Mouse (Mus musculus): ENCODE results near the gene Akap7.
A peak's percentile ranks its signal among the peaks of the same experiment; 100 is the strongest.

Gene Akap7

DNA sequence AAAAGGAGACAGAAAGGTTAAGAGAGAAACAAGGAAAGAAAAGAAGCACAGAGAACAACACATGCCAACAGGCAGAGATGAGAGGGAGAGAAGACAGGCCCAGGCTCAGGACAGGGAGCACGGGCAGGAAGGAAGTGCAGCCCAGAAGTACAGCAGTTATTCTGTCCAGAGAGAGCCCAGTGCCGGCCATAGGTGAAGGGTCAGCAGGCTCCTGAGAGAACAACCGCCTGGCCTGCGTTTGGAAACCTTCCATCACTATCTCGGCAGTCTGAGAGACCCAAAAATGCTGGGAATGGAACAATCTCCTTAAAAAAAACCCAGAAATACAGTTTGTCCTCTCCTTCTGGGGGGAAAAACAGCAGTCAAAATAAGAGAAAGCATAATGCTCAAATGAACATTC lies 50.2 kb downstream of the Akap7 start:
- no peak for DNase-seq (ENCODE audit: low read depth, low spot score)

- no peak for DNase-seq (ENCODE audit: low read depth, low spot score)
Observed at GRCm38 (mm10) chr10:25253474-25253873, 54.2 kb downstream of the Akap7 start.

DNA sequence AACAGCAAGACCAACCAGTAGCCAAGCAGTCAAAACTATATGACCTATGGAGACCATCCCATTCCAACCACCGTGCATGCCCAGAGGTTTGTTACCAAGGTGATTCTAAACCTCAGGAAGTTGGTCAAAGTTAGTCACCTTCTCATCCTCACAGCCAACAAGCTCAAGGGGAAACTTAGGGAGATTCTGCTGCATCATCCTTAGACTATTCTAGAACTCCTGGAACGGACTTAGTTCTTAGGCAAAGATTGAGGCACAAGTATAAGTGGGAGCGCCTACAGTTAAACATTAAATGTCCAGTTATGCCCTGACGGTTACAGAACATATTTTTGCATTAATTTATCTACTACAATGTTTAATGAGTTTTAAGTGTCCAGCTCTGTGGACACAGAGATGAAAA lies 54.7 kb downstream of the Akap7 start:
- DNase-seq (ENCODE audit: low read depth, low spot score), result no peak

DNA sequence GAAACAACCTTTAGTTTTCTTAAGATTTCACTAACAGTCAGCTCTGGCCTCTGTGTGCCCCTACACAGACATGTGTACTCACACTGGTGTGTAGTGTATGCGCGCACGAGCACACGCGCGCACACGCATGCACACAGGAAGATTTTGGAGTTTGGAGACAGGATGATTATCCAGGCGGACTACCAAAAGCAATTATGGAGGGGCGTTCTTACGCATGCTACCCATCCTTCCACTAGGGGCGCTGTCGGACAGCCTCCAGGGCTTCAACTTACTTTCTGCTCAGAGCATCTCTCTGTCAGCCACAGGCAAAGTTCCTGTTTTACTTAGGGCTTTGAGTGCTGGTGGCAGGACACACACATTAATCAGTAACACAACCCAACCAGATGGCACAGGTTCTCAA lies 57.6 kb downstream of the Akap7 start:
- peak; percentile 88 for DNase-seq (ENCODE audit: low read depth, low spot score)

DNA sequence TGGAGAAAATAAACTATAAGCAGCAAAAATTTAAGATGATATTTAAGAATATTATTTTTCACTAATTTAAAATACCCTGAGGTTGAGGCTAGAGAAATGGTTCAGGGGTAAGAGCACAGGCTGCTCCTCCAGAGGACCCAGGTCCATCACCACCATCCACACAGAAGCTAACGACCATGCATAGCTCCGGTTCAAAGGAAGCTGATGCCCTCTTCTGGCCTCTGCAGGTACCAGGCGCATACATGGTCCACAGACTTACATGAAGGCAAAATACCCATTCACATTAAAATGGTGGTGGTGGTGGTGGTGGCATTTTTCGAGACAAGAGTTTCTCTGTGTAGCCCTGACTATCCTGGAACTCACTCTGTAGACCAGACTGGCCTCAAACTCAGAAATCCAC lies 61.5 kb downstream of the Akap7 start:
- peak; percentile 46 for DNase-seq (ENCODE audit: low read depth, low spot score)

GRCm38 (mm10) chr10:25239156-25239555 lies 68.5 kb downstream of the Akap7 start:
- DNase-seq (ENCODE audit: low read depth, low spot score), result peak; percentile 80

- no peak for DNase-seq (ENCODE audit: low read depth, low spot score)
Observed at GRCm38 (mm10) chr10:25234080-25234479, 73.6 kb downstream of the Akap7 start.

GRCm38 (mm10) chr10:25232700-25233099 lies 75.0 kb downstream of the Akap7 start:
- DNase-seq (ENCODE audit: low read depth, low spot score), result no peak

- no peak for DNase-seq (ENCODE audit: low read depth, low spot score)
Observed at GRCm38 (mm10) chr10:25231358-25231757, 76.3 kb downstream of the Akap7 start.

- no peak for DNase-seq (ENCODE audit: low read depth, low spot score)
Observed at GRCm38 (mm10) chr10:25224371-25224770, 83.3 kb downstream of the Akap7 start.

GRCm38 (mm10) chr10:25220754-25221153 lies 86.9 kb downstream of the Akap7 start:
- DNase-seq (ENCODE audit: low read depth, low spot score), result no peak

DNA sequence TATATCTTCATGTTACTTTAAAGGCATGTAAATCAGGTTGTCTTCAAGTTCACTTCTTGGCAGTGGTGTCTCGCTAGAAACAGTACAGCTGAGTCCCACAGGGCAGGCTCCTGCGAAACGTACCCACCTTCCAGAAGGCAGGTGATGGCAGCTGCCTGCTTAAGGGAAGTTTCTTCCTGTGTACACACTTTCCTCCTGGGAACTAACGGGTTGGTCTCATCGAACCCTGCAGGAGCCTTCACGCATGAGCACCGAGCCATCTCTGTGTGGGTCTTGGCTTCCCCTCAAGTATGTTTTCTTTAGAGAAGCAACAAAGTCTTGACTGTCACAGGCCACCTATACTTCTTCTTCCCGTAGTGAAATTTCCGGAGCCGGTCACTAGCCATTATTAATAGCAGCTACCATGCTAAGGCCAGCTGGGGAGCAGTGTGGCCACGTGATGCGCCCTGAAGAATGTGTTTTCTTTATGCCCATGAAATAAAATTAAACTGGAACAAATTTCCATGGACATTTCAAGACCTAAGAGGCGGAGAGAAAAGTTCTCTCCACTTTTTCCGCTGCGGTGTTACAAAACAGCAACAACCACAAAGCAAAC lies 87.7 kb downstream of the Akap7 start:
- peak; percentile 33 for DNase-seq (ENCODE audit: low read depth, low spot score)

- peak; percentile 92 for DNase-seq (ENCODE audit: low read depth, low spot score)
Observed at GRCm38 (mm10) chr10:25219220-25219628, 88.4 kb downstream of the Akap7 start.

DNA sequence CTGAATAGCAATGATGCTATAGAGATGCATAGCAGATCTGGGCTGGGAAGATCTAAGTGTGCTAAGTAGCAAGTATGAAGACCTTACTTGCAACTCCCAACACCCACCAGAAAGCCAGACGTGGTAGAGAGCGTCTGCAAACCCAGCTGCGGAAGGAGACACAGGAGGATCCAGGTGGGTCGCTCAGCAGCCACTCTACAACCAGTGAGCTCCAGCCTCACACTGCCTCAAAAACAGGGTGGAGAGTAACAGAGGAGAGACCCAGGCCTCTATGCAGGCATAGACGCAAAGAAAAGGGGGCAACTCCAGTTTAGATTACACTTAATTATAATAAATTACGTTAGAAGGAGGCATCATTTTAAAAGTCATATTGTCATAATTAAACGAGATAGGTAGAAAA lies 88.9 kb downstream of the Akap7 start:
- no peak for DNase-seq (ENCODE audit: low read depth, low spot score)

- DNase-seq (ENCODE audit: low read depth, low spot score), result no peak
Observed at GRCm38 (mm10) chr10:25215977-25216376, 91.7 kb downstream of the Akap7 start.

DNA sequence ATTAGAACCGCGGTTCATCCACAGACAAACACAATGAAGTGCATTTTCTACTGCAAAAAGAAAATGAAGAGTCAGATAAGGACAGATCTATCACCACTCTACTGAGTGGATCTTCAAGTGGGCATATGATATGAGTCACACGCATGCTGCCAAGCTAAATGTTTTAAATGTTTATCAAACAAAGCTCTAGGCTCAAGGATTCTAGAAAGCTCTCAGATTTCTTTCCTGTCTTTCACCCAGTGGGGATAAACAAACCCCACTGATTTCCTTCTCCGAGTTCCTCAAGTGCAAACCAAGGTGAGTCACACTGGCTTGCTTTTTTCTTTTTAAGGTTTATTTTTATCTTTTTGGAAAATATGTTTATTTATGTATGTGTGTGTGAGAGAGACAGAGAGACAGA lies 94.0 kb downstream of the Akap7 start:
- DNase-seq (ENCODE audit: low read depth, low spot score), result no peak

DNA sequence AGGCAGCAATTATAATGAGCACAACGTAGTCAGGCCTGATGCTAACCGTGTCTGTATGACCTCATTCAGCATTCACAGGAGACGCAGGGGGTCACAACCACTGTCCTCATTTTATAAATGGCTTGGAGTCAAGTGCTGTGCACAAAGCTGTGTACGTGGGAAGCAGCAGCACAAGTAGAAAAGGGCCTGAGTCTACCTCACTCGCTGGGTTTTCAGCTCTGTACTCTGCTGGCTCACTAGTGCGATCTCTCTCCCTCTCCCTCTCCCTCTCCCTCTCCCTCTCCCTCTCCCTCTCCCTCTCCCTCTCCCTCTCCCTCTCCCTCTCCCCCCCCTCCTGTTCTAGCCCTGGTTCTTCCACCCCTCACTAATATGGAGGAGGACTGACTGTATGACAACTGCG lies 99.1 kb downstream of the Akap7 start:
- no peak for DNase-seq (ENCODE audit: low read depth, low spot score)

GRCm38 (mm10) chr10:25207866-25208265 lies 99.8 kb downstream of the Akap7 start:
- peak; percentile 45 for DNase-seq (ENCODE audit: low read depth, low spot score)

DNA sequence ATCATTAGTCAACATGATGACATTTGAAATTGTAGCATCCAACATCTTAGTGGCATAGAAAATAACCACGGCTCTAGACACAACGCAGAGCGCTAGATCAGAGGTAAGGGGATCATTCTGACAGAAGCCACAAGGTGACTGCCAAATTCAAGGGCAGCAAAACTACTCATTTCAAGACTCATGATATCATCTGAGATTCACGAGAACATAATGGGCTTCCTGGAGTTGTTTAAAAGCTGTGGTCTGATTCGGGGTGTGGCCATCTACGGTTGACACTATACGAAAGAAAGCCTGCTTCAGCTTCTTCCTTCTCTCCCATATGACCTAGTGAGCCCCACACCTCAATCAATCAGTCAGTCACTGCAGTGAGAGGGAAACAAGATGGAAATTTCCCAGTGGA lies 107.0 kb downstream of the Akap7 start:
- no peak for DNase-seq (ENCODE audit: low read depth, low spot score)

DNA sequence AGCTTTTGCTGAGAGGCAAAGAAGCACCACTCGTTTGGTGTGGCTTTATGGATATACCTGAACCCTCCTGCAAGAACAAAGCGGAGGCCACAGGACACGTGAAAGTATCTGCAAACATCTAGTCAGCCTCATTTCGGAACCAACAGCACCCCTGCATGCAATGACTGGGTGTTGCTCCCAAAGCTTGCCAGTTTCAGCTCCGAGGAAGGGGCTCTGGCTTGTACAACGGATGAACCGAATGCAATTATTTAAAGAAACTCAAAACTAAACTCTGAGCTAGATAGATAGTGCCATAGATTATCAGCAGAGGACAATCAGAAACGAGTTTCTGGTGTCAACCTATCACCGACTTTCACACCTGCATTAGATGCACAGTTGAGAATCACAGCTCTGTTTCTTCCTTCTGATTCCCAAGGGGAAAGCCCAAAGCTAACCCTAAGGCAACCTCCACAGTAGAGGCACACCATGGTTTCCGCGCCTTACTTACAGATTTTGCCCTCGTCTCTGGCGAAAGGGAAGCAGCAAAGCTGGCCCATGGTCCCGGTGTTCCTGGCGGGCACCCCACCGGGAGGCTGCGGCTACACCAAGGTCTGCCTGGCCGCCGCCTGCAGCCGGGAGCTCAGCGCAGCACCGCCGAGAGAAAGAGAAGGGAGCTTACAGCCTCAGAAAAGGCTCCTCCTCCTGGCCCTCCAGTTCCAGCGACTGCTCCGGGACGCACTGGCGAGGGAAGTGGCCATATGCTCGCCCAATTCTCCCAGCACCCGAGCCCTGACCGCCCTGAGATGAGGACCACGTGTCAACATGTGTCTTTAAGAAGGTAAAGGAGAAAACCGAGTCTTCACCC lies 107.9 kb downstream of the Akap7 start:
- DNase-seq (ENCODE audit: low read depth, low spot score), result peak; percentile 43

- no peak for DNase-seq (ENCODE audit: low read depth, low spot score)
Observed at GRCm38 (mm10) chr10:25198575-25198974, 109.1 kb downstream of the Akap7 start.

DNA sequence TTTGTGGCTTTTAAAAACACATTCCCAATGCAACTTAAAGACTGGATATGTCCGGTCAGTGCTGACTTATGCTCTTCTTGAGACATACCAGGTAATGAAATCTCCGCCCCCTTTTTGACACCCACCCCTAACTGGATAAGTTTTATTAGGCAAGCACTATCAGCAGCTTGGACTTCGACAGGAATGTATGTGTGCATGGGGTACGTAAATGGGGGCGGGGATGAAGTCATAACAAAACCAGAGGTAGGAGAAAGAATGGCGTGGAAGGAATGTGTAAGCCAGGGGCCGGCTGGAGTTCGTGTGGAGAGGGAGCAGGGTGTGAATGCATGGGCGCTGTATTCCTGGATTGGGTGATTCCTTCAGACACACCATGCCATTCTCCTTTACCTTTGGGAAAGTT lies 109.6 kb downstream of the Akap7 start:
- peak; percentile 48 for DNase-seq (ENCODE audit: low read depth, low spot score)
